Mouse (Mus musculus) spleen, adult 2 months (tissue): Measurements from ENCODE around the gene Gm20431.

Source experiments
- CTCF ChIP-seq: fragments of 200-500 bp; IDR thresholded peaks from 2 replicates; pipeline ENCODE4 v1.5.1; 2011; ENCODE audit warnings: mild to moderate bottlenecking, inconsistent platforms; ENCODE audit not compliant: insufficient read depth, insufficient read length, insufficient replicate concordance; ENCODE audit errors: extremely low read depth
- POLR2A ChIP-seq: fragments of 200-500 bp; IDR thresholded peaks from 2 replicates; pipeline ENCODE4 v1.6.1; 2011; ENCODE audit warnings: low read depth, low read length, inconsistent platforms

GRCm38 (mm10) chr2:167606745-167607123, 54.6 kb downstream of the Gm20431 start:
- no peak for TF ChIP-seq CTCF
- no peak for TF ChIP-seq POLR2A
